Mouse (Mus musculus) olfactory bulb, adult 2 months (tissue): Measurements from ENCODE around the gene Elovl3. TPM values are rescaled to one million over a fixed set of nuclear protein-coding genes. Genes with fewer than 3 reads are reported as not detected.

Experiments
- H3K27ac ChIP-seq: fragments of 200-500 bp; 2 replicates; pipeline ENCODE4 v1.5.1; 2012; ENCODE audit warnings: low read depth, low read length; ENCODE audit not compliant: insufficient read depth
- H3K4me1 ChIP-seq: fragments of 200-500 bp; 2 replicates; pipeline ENCODE4 v1.6.1; 2012; ENCODE audit warnings: low read length; ENCODE audit not compliant: control insufficient read depth, insufficient read depth
- H3K4me3 ChIP-seq: fragments of 200-500 bp; 2 replicates; pipeline ENCODE4 v1.5.1; 2012; ENCODE audit warnings: mild to moderate bottlenecking, low read depth, low read length, moderate library complexity; ENCODE audit not compliant: insufficient read depth
- CTCF ChIP-seq: fragments of 200-500 bp; IDR thresholded peaks from 2 replicates; pipeline ENCODE4 v1.5.1; 2012; ENCODE audit warnings: low read depth, mild to moderate bottlenecking, low read length, moderate library complexity; ENCODE audit not compliant: insufficient read depth
- POLR2A ChIP-seq: fragments of 200-500 bp; IDR thresholded peaks from 2 replicates; pipeline ENCODE4 v1.6.1; 2012; ENCODE audit warnings: mild to moderate bottlenecking, low read depth, low read length, moderate library complexity; ENCODE audit not compliant: insufficient read depth
- WGBS: fragments of 180-500 bp; shearing (Covaris S2); methylation state at CpG from one replicate; pipeline ENCODE4 v1.1.7; 2018; 5-methylcytosine and 5-hydroxymethylcytosine counted together
- polyA plus RNA-seq: library from polyadenylated mRNA; stranded (reverse); fragments of >200 nt; gene quantifications from 2 replicates; pipeline ENCODE4 v1.2.4, GENCODE M21; 2012; ENCODE audit warnings: low replicate concordance; ENCODE audit not compliant: missing spikeins, insufficient read depth, insufficient read length

Gene Elovl3
- polyA plus RNA-seq, 1 experiment: not detected

DNA sequence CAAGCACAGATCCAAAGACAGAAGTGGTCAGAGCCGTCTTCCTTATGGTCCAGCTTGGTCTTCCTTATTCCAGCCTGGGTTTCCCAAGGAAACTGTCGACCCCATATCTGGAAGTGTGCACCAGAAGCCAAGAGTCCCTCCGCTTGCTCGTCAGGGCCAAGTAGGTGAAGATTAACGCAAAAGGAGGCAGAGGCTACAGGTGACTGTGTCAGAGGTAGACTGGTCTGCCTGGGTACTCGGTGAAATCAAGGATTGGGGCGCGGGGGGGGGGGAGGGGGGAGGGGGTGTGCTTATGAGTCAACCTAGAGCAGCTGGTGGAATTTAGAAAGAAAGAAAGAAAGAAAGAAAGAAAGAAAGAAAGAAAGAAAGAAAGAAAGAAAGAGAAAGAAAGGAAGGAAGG is 414 bp upstream of the Elovl3 start:
- WGBS: 5% methylated on average over 8 of the region's 8 CpGs
- TF ChIP-seq CTCF: no peak
- TF ChIP-seq POLR2A: no peak
- Histone ChIP-seq H3K4me1 (peaks cover 19% of the 10 kb centered on the region), H3K27ac (no peak overlapping the region), H3K4me3 (no peak overlapping the region)

DNA sequence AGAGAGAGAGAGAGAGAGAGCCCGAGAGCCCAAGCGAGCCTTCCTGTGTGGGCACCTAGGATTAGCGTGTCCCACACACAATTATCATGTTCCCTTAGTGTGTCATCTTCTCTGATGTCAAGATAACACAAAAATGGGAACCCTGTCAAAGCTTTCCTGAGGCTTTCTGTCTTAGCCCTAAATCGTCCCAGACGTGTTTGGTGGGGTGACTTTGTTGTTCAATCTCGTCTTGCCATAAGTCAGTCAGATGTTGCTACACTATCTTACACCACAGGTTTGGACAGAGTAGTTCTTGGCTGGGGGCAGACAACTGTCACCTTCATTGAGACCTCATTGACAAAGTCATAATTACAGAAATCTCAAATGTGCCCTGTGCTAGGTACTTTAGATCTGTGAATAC is 880 bp downstream of the Elovl3 start:
- peaks cover 30% of the 10 kb centered on the region for H3K4me1 ChIP-seq
- TF ChIP-seq CTCF: no peak
- no peak for TF ChIP-seq POLR2A
- 20% methylated on average over 6 of the region's 6 CpGs for WGBS

DNA sequence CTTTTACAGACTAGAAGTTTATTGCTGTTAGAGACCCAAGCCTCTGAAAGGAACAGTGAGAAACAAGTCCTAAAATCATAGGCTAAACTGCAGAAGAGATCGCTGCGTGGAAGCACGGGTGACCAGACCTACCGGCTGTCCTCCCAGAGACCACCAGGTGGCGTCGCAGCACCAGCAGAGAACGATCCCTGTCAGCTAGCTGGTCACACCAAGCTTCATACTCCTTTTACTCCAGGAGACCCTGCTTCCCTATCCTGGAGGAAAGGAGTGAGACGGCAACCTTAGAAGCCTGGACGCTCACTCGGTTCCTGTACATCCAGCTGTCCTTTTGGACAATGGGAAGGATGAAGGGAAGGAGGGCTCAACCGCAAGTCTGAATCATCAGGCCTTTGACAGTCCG is 3.6 kb downstream of the Elovl3 start:
- Histone ChIP-seq H3K4me1 (peaks cover 30% of the 10 kb centered on the region), H3K27ac (no peak overlapping the region), H3K4me3 (peak overlapping the region; percentile 49)
- TF ChIP-seq POLR2A: no peak
- peak; percentile 93 for TF ChIP-seq CTCF
- 2% methylated on average over 12 of the region's 12 CpGs for WGBS

More for the DNA sequence above, 880 bp downstream of the Elovl3 start:
- Histone ChIP-seq H3K27ac (no peak overlapping the region), H3K4me3 (no peak overlapping the region)

DNA sequence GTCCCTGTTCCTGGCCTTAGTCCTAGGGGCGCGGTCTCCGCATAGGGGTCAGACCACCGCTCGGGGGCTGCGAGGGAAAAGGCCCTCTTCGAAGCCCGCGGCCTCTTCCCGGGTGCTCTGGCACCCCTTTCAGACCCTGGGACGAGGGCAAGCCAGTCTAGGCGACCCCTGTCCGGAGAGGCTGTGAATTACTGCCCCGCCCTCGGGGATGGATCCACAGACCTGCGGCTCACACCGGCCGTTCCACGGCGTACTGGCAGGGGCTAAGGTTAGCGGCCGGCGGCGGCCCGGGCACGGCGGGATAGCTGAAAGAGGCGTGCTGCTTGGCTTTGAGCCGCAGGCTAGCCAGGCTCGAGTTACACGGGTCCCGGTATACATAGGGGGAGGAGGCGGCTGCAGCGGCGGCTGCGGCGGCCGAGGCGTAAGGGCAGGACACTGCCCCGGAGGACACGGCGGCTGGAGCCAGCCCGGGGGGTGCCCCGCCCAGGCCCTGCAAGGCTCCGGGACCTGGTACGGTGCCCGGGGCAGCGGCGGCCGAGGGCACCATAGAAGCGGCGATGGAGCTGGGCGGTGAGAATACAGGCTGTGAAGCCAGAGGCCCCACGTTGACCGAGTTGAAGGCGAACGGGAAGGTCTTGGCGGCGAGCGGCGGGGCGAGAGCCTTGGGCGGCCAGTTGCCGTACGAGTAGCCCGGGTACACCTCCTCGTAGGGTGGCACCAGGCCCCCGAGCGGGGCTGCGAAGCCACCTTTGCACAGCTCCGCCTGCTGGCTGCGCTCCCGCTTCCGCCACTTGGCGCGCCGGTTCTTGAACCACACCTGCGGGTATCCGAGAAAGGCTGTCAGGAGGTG is 4.3 kb downstream of the Elovl3 start:
- H3K4me3 ChIP-seq: peak overlapping the region; percentile 49
- TF ChIP-seq CTCF: no peak
- TF ChIP-seq POLR2A: no peak
- H3K27ac ChIP-seq: no peak overlapping the region
- peaks cover 30% of the 10 kb centered on the region for H3K4me1 ChIP-seq
- under 1% methylated on average over 79 of the region's 79 CpGs for WGBS

DNA sequence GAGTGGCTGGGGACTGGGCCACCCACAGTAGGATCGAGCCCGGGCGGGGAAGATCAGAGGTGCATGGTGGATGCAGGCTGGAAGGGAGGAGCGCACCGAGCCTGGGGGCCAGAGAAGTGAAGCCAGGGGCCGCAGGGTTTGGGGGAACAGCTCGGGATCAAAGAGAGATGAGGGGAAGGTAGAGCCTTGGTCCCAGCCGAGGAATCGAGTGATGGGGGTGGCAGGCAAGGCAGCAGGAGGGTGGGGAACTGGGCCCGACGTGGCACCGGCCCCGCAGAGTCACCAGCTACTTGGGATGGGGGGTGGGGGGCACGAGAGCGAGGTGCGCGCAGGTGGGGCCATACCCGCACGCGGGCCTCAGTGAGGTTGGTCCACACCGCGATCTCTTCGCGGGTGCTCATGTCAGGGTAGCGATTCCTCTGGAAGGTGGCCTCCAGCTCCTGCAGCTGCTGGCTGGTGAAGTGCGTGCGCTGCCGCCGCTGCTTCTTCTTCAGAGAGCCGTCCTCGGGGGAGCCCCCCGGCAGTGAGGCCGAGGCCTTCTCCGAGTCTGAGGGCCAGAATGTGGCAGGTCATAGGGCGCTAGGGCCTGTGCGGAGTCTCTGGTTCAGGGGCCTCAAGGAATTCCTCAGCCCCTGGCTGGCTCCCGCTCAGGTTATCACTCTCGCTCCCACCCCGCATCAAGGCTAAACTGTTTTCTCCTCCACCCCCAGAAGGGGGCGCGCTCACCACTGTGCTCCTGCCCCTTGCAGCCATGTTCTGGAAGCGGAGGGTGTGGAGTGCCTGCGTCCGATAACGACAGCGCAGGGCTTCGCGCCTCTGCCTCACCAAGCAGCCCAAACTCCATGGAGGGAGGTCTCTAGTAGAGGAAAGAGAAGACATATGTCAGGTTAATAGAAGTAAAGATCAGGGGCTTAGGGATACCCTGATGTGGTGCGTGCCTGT is 5.2 kb downstream of the Elovl3 start:
- Histone ChIP-seq H3K4me1 (peaks cover 24% of the 10 kb centered on the region), H3K4me3 (peak overlapping the region; percentile 49), H3K27ac (no peak overlapping the region)
- TF ChIP-seq CTCF (peak; percentile 58), POLR2A (no peak)
- 5% methylated on average over 48 of the region's 49 CpGs for whole genome bisulfite sequencing

DNA sequence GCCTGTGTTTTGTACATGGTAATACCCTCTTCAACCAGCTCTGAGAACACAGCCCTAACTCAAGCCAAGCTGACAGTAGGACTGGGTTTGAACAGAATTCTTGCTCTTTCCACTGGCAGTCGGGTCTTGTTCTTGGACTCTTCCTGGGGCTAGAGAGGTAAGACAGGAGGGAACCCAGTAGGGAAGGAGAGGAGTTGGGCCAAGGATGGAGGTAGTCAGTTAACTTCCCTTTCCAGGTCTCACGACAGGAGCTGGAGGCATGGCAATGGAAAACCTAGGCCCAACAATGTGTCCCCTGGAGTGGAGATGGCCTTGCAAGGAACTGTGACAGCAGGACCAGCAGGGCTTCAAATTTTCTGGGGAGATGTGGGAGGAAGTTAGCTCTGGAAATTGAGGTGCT is 8.6 kb downstream of the Elovl3 start:
- WGBS: 89% methylated on average over 2 of the region's 2 CpGs
- H3K4me1 ChIP-seq: peaks cover 20% of the 10 kb centered on the region
- TF ChIP-seq CTCF: no peak
- no peak for TF ChIP-seq POLR2A
- no peak overlapping the region for H3K27ac ChIP-seq
- H3K4me3 ChIP-seq: no peak overlapping the region

DNA sequence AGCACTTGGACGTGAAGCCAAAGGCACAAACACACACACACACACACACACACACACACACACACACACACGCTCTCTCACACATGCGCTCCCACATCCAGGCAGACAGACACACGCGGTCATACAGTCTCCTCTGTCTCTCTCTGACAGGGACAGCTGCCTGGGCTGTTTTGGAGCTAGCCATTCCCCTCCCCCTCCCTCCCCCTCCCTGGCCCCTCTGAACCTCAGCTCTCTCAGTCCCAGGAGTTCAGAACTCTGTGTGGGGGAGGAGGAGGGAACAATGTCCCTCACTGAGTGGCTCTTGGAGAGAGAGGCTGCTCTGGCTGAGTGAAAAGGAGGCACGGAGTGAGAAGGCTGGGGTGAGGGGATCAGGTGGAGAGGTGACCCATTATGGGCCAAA is 9.4 kb downstream of the Elovl3 start:
- peaks cover 13% of the 10 kb centered on the region for H3K4me1 ChIP-seq
- 43% methylated on average over 6 of the region's 6 CpGs for WGBS
- TF ChIP-seq CTCF: no peak
- no peak overlapping the region for H3K27ac ChIP-seq
- no peak overlapping the region for H3K4me3 ChIP-seq

DNA sequence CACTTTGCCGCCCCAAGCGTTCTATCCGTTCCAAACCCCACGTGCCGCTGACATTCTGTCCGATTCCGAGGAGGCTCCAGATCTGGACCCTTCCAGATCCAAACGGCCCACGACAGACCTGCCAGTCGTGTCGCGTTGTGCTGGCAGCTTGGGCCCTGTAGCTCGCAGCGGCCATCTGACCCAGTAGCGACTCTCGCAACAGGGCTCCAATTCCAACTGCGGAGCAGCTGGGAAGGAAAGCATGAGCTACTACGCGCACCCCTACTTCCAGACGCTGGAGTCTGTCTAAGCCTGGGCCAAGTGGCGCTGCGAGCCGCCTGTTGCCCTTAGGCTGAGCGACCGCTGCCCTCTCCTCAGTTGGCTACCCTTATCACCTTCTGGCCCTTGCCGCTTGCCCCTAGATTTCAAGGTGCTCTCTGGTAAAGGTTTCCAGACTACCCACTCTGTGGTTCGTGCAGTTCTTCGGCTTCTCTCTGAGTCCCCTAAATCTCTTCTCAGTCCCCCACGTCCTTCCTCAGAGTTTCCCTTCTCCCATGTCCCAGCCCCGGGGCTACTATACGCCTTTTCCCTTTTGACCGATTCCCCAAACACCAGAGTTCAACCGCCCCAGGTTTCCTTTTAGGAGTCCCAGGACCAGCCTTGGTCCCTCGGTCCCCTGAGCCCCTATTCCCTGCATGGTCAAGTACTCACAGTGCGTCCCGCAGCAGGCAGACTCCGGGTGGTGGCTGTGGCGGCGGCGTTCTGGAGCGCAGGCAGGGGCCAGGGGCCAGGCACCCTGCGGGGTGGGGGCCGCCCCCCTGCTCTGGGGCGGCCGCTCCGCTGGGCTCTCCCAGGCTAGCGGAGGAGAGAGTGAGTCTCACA is 16.0 kb downstream of the Elovl3 start, which contains the start of gene Pitx3:
Gene Pitx3, minus strand, starts transcription at position 816 of the 861 bp plus-strand sequence.
- Histone ChIP-seq H3K4me1 (peaks cover 15% of the 10 kb centered on the region), H3K27ac (no peak within 1 kb of the TSS), H3K4me3 (peak within 1 kb of the TSS; percentile 39)
- TF ChIP-seq CTCF (no peak), POLR2A (no peak)
- WGBS: 4% methylated on average over 46 of the region's 47 CpGs
